Mouse (Mus musculus) myocyte (in vitro differentiated cells): ENCODE data around the gene Ppm1a. TPM values are rescaled to one million over a fixed set of nuclear protein-coding genes. Genes with fewer than 3 reads are reported as not detected.

ENCODE experiments used
- H3K27me3 ChIP-seq: one replicate; pipeline ENCODE4 v1.6.1; 2011; ENCODE audit not compliant: control insufficient read depth, insufficient read depth, insufficient read length
- H3K36me3 ChIP-seq: one replicate; pipeline ENCODE4 v1.6.1; 2011; ENCODE audit not compliant: control insufficient read depth, insufficient read depth
- H3K4me2 ChIP-seq: one replicate; pipeline ENCODE4 v1.6.1; 2011; ENCODE audit warnings: low read depth, control low read depth
- H3K4me3 ChIP-seq: one replicate; pipeline ENCODE4 v1.5.1; 2011; ENCODE audit warnings: mild to moderate bottlenecking, control low read depth, moderate library complexity
- H3K79me2 ChIP-seq: one replicate; pipeline ENCODE4 v1.6.1; 2011; ENCODE audit not compliant: control insufficient read depth, insufficient read depth
- H3ac ChIP-seq: one replicate; pipeline ENCODE4 v1.6.1; 2011; ENCODE audit not compliant: control insufficient read depth, insufficient read length
- CEBPB ChIP-seq: IDR thresholded peaks from 2 replicates; pipeline ENCODE4 v1.6.1; 2011; ENCODE audit warnings: mild to moderate bottlenecking, moderate library complexity; ENCODE audit not compliant: poor library complexity, insufficient read depth, severe bottlenecking
- E2F4 ChIP-seq: IDR thresholded peaks from one replicate; pipeline ENCODE4 v1.6.1; 2011; ENCODE audit warnings: mild to moderate bottlenecking, control low read depth, moderate library complexity; ENCODE audit not compliant: insufficient read depth
- MAX ChIP-seq: IDR thresholded peaks from one replicate; pipeline ENCODE4 v1.6.1; 2011; ENCODE audit warnings: low read depth, mild to moderate bottlenecking, control low read depth
- MYOD1 ChIP-seq, 3 experiments: IDR thresholded peaks; one replicate each; pipeline ENCODE4 v1.6.1; 2011; ENCODE audit warnings: control low read depth in 2 of 3, low read depth in 2 of 3, mild to moderate bottlenecking in 2 of 3, moderate library complexity in 1 of 3; ENCODE audit not compliant: insufficient read length in 2 of 3, control insufficient read depth in 1 of 3
- MYOG ChIP-seq, 3 experiments: IDR thresholded peaks; one replicate each; pipeline ENCODE4 v1.6.1; 2011; ENCODE audit warnings: control low read depth in 2 of 3, low read depth in 2 of 3, mild to moderate bottlenecking in 2 of 3; ENCODE audit not compliant: insufficient read length in 2 of 3, control insufficient read depth in 1 of 3, insufficient read depth in 1 of 3
- POLR2A ChIP-seq: IDR thresholded peaks from one replicate; pipeline ENCODE4 v1.6.1; 2011; ENCODE audit warnings: low read depth, mild to moderate bottlenecking, control low read depth, moderate library complexity; ENCODE audit not compliant: insufficient read length
- POLR2AphosphoS2 ChIP-seq: IDR thresholded peaks from one replicate; pipeline ENCODE4 v1.6.1; 2011; ENCODE audit warnings: low read depth, control low read depth; ENCODE audit not compliant: insufficient read length
- REST ChIP-seq: IDR thresholded peaks from one replicate; pipeline ENCODE4 v1.6.1; 2011; ENCODE audit warnings: mild to moderate bottlenecking, control low read depth, moderate library complexity; ENCODE audit not compliant: insufficient read depth, insufficient read length
- SRF ChIP-seq: IDR thresholded peaks from one replicate; pipeline ENCODE4 v1.6.1; 2011; ENCODE audit warnings: low read depth; ENCODE audit not compliant: control insufficient read depth, insufficient read length
- TCF12 ChIP-seq: IDR thresholded peaks from one replicate; pipeline ENCODE4 v1.6.1; 2011; ENCODE audit warnings: mild to moderate bottlenecking, control low read depth; ENCODE audit not compliant: poor library complexity, insufficient read depth, severe bottlenecking
- TCF3 ChIP-seq: IDR thresholded peaks from one replicate; pipeline ENCODE4 v1.6.1; 2011; ENCODE audit warnings: low read depth, control low read depth; ENCODE audit not compliant: insufficient read length
- USF1 ChIP-seq: IDR thresholded peaks from one replicate; pipeline ENCODE4 v1.6.1; 2011; ENCODE audit warnings: low read depth, mild to moderate bottlenecking, control low read depth, moderate library complexity
- polyA plus RNA-seq: library from polyadenylated mRNA; unstranded; fragments of >200 nt; fragmentation: generic; extraction: Trizol; gene quantifications from one replicate; pipeline ENCODE4 v1.2.1, GENCODE M21; 2012; ENCODE audit warnings: missing spikeins

Ppm1a gene
- polyA plus RNA-seq, 1 experiment: 126 TPM

GRCm38 (mm10) chr12:72748341-72748740 lies 8.9 kb upstream of the Ppm1a start:
- H3K4me3 ChIP-seq: no peak overlapping the region
- no peak for TF ChIP-seq MAX
- peak; percentile 34 for TF ChIP-seq USF1
- no peak for TF ChIP-seq MYOD1 (IDR thresholded peaks at IDR 0.05; ENCODE audit: control insufficient read depth in 1 of 3, insufficient read length in 2 of 3, low read depth in 2 of 3)
- no peak for TF ChIP-seq REST
- TF ChIP-seq TCF12: no peak
- no peak for TF ChIP-seq MYOG (IDR thresholded peaks at IDR 0.05; ENCODE audit: control insufficient read depth in 1 of 3, insufficient read depth in 1 of 3, insufficient read length in 2 of 3, low read depth in 2 of 3)
- no peak for TF ChIP-seq TCF3
- H3K79me2 ChIP-seq: no peaks in the 10 kb centered on the region
- H3K27me3 ChIP-seq: no peaks in the 10 kb centered on the region
- H3ac ChIP-seq: no peak overlapping the region
- H3K36me3 ChIP-seq: no peaks in the 10 kb centered on the region
- peak overlapping the region; percentile 60 for H3K4me2 ChIP-seq

DNA sequence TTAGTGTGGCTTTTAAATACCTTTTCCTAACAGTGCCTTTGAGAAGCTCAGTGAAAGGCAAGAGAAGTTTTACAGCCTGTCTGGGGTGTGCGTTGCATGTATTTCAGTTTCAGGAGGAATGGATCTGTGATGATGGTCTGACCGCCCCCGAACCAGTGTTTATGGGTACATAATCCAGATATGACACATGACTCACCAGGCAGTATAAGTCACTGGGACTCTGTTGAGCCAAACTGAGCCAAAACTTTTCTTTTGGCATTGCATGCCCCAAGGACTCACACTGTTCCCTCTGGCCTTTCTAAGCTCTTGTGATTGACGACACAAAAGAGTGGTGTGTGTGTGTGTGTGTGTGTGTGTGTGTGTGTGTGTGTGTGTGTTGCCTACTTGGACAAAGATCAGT lies 8.4 kb upstream of the Ppm1a start:
- H3K4me2 ChIP-seq: peak overlapping the region; percentile 60
- no peak overlapping the region for H3ac ChIP-seq
- H3K27me3 ChIP-seq: no peaks in the 10 kb centered on the region
- H3K4me3 ChIP-seq: no peak overlapping the region
- TF ChIP-seq CEBPB (no peak), SRF (no peak), POLR2AphosphoS2 (no peak), REST (no peak), TCF12 (no peak), USF1 (no peak), MYOD1 (IDR thresholded peaks at IDR 0.05; ENCODE audit: control insufficient read depth in 1 of 3, insufficient read length in 2 of 3, low read depth in 2 of 3) (no peak), MAX (no peak), POLR2A (no peak), MYOG (IDR thresholded peaks at IDR 0.05; ENCODE audit: control insufficient read depth in 1 of 3, insufficient read depth in 1 of 3, insufficient read length in 2 of 3, low read depth in 2 of 3) (no peak), TCF3 (no peak), E2F4 (no peak)
- no peaks in the 10 kb centered on the region for H3K36me3 ChIP-seq
- no peaks in the 10 kb centered on the region for H3K79me2 ChIP-seq

DNA sequence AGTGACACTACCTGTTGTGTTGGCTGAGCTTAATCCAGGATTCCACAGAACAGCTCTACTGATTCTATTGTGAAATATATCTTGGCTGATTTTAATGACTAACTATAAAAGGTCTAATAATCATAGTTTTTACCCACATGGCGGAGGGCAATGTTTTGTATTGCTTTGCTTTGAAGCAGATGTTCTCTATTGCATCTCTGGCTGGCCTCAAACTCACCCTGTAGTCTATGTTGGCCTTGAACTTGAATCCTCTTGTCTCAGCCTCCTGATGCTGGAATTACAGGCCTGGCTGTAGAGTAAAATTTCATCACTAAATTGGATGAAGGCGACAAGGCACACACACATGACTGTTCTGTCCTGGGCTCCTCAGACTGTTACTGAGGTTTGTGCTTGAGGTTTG lies 7.8 kb upstream of the Ppm1a start:
- Histone ChIP-seq H3K4me2 (peak overlapping the region; percentile 62), H3K27me3 (no peaks in the 10 kb centered on the region), H3K36me3 (no peaks in the 10 kb centered on the region), H3K4me3 (no peak overlapping the region), H3K79me2 (no peaks in the 10 kb centered on the region), H3ac (no peak overlapping the region)
- TF ChIP-seq TCF12: no peak
- TF ChIP-seq MYOG (IDR thresholded peaks at IDR 0.05; ENCODE audit: control insufficient read depth in 1 of 3, insufficient read depth in 1 of 3, insufficient read length in 2 of 3, low read depth in 2 of 3): no peak
- TF ChIP-seq USF1: no peak
- TF ChIP-seq TCF3: no peak
- TF ChIP-seq REST: no peak
- TF ChIP-seq CEBPB: no peak
- no peak for TF ChIP-seq SRF
- TF ChIP-seq E2F4: no peak
- no peak for TF ChIP-seq POLR2AphosphoS2
- no peak for TF ChIP-seq POLR2A
- TF ChIP-seq MYOD1 (IDR thresholded peaks at IDR 0.05; ENCODE audit: control insufficient read depth in 1 of 3, insufficient read length in 2 of 3, low read depth in 2 of 3): no peak
- no peak for TF ChIP-seq MAX

- Histone ChIP-seq H3K27me3 (no peaks in the 10 kb centered on the region), H3K4me3 (no peak overlapping the region), H3K4me2 (peak overlapping the region; percentile 62), H3K36me3 (no peaks in the 10 kb centered on the region), H3ac (no peak overlapping the region), H3K79me2 (no peaks in the 10 kb centered on the region)
- no peak for TF ChIP-seq MAX
- no peak for TF ChIP-seq SRF
- no peak for TF ChIP-seq TCF12
- no peak for TF ChIP-seq USF1
- no peak for TF ChIP-seq E2F4
- TF ChIP-seq POLR2A: no peak
- no peak for TF ChIP-seq MYOG (IDR thresholded peaks at IDR 0.05; ENCODE audit: control insufficient read depth in 1 of 3, insufficient read depth in 1 of 3, insufficient read length in 2 of 3, low read depth in 2 of 3)
- no peak for TF ChIP-seq CEBPB
- TF ChIP-seq POLR2AphosphoS2: no peak
- TF ChIP-seq MYOD1 (IDR thresholded peaks at IDR 0.05; ENCODE audit: control insufficient read depth in 1 of 3, insufficient read length in 2 of 3, low read depth in 2 of 3): no peak
Measured at GRCm38 (mm10) chr12:72750016-72750415, 7.2 kb upstream of the Ppm1a start.

GRCm38 (mm10) chr12:72750606-72751005 lies 6.6 kb upstream of the Ppm1a start:
- no peaks in the 10 kb centered on the region for H3K27me3 ChIP-seq
- H3K36me3 ChIP-seq: no peaks in the 10 kb centered on the region
- H3K4me3 ChIP-seq: no peak overlapping the region
- no peaks in the 10 kb centered on the region for H3K79me2 ChIP-seq
- TF ChIP-seq MYOD1 (IDR thresholded peaks at IDR 0.05; ENCODE audit: control insufficient read depth in 1 of 3, insufficient read length in 2 of 3, low read depth in 2 of 3) (peak in 1 of 3 experiments; percentile 38), TCF12 (no peak)
- H3K4me2 ChIP-seq: peak overlapping the region; percentile 62
- H3ac ChIP-seq: no peak overlapping the region
